Mouse (Mus musculus) E14TG2a.4 (cell line): ENCODE measurements around the gene Tent5c.
A peak's percentile ranks its signal among the peaks of the same experiment; 100 is the strongest.

Experiments used
- H3K27me3 ChIP-seq: 2 replicates; pipeline ENCODE4 v1.6.1; 2014; ENCODE audit warnings: low read length, control low read depth; ENCODE audit not compliant: insufficient read depth
- H3K36me3 ChIP-seq: 2 replicates; pipeline ENCODE4 v1.6.1; 2014; ENCODE audit warnings: low read length, control low read depth; ENCODE audit not compliant: insufficient read depth
- H3K4me1 ChIP-seq: replicated peaks from 2 replicates; pipeline ENCODE4 v1.6.1; 2014; ENCODE audit warnings: low read depth, low read length, control low read depth
- H3K4me3 ChIP-seq: replicated peaks from 2 replicates; pipeline ENCODE4 v1.5.1; 2014; ENCODE audit warnings: mild to moderate bottlenecking, low read length
- H3K9me3 ChIP-seq: 2 replicates; pipeline ENCODE4 v1.6.1; 2014; ENCODE audit warnings: low read length, control low read depth
- CTCF ChIP-seq: conservative IDR thresholded peaks from 2 replicates; pipeline ENCODE4 v1.5.1; 2014; ENCODE audit warnings: low read length
- NANOG ChIP-seq: IDR thresholded peaks from 2 replicates; pipeline ENCODE4 v1.6.1; 2014; ENCODE audit warnings: borderline replicate concordance, low read length, mixed read lengths
- POU5F1 ChIP-seq: IDR thresholded peaks from 2 replicates; pipeline ENCODE4 v1.6.1; 2014; ENCODE audit warnings: low read length, borderline replicate concordance

Gene Tent5c

GRCm38 (mm10) chr3:100522671-100523070, 33.5 kb upstream of the Tent5c start:
- Histone ChIP-seq H3K36me3 (no peaks in the 10 kb centered on the region), H3K4me1 (peaks cover 24% of the 10 kb centered on the region)
- no peak for TF ChIP-seq NANOG
- no peak for TF ChIP-seq CTCF
- no peak for TF ChIP-seq POU5F1

GRCm38 (mm10) chr3:100521626-100522025, 32.5 kb upstream of the Tent5c start:
- Histone ChIP-seq H3K36me3 (no peaks in the 10 kb centered on the region), H3K27me3 (no peaks in the 10 kb centered on the region), H3K4me1 (peaks cover 24% of the 10 kb centered on the region), H3K4me3 (no peak overlapping the region), H3K9me3 (no peaks in the 10 kb centered on the region)
- TF ChIP-seq CTCF (no peak), NANOG (no peak), POU5F1 (peak; percentile 98)

More at GRCm38 (mm10) chr3:100522671-100523070, 33.5 kb upstream of the Tent5c start:
- no peaks in the 10 kb centered on the region for H3K27me3 ChIP-seq
- no peak overlapping the region for H3K4me3 ChIP-seq
- H3K9me3 ChIP-seq, result no peaks in the 10 kb centered on the region

- H3K36me3 ChIP-seq, result no peaks in the 10 kb centered on the region
- TF ChIP-seq CTCF, result no peak
- no peak for TF ChIP-seq POU5F1
- TF ChIP-seq NANOG, result no peak
- H3K9me3 ChIP-seq, result peaks cover 1% of the 10 kb centered on the region; the same call in 1 of the 2 replicates
- peaks cover 1% of the 10 kb centered on the region; the same call in 1 of the 2 replicates for H3K4me1 ChIP-seq
- H3K27me3 ChIP-seq, result peaks cover 3% of the 10 kb centered on the region; the same call in 1 of the 2 replicates
- no peak overlapping the region for H3K4me3 ChIP-seq
These were observed 26.6 kb upstream of the Tent5c start for GRCm38 (mm10) chr3:100515754-100516141.

- Histone ChIP-seq H3K27me3 (peaks cover 3% of the 10 kb centered on the region; the same call in 1 of the 2 replicates), H3K4me3 (no peak overlapping the region), H3K36me3 (no peaks in the 10 kb centered on the region), H3K4me1 (no peaks in the 10 kb centered on the region), H3K9me3 (peaks cover 7% of the 10 kb centered on the region; the same call in 1 of the 2 replicates)
- TF ChIP-seq CTCF (no peak), NANOG (no peak), POU5F1 (no peak)
These were observed 26.1 kb upstream of the Tent5c start for GRCm38 (mm10) chr3:100515093-100515753.

- H3K36me3 ChIP-seq, result no peaks in the 10 kb centered on the region
- peaks cover 7% of the 10 kb centered on the region; the same call in 1 of the 2 replicates for H3K9me3 ChIP-seq
- H3K4me1 ChIP-seq, result no peaks in the 10 kb centered on the region
- H3K4me3 ChIP-seq, result no peak overlapping the region
- H3K27me3 ChIP-seq, result peaks cover 3% of the 10 kb centered on the region; the same call in 1 of the 2 replicates
- TF ChIP-seq CTCF, result no peak
- TF ChIP-seq POU5F1, result no peak
- TF ChIP-seq NANOG, result no peak
These were observed 18.1 kb upstream of the Tent5c start for GRCm38 (mm10) chr3:100507174-100507573.

- Histone ChIP-seq H3K4me1 (no peaks in the 10 kb centered on the region), H3K9me3 (peaks cover 7% of the 10 kb centered on the region; the same call in 1 of the 2 replicates), H3K27me3 (peaks cover 3% of the 10 kb centered on the region; the same call in 1 of the 2 replicates), H3K4me3 (no peak overlapping the region), H3K36me3 (no peaks in the 10 kb centered on the region)
- TF ChIP-seq CTCF (no peak), NANOG (no peak), POU5F1 (no peak)
These were observed 17.6 kb upstream of the Tent5c start for GRCm38 (mm10) chr3:100506715-100507114.

- TF ChIP-seq NANOG, result no peak
- no peak for TF ChIP-seq CTCF
- TF ChIP-seq POU5F1, result no peak
- Histone ChIP-seq H3K36me3 (no peaks in the 10 kb centered on the region), H3K4me1 (no peaks in the 10 kb centered on the region), H3K9me3 (peaks cover 16% of the 10 kb centered on the region), H3K4me3 (no peak overlapping the region), H3K27me3 (no peaks in the 10 kb centered on the region)
These were observed 14.8 kb upstream of the Tent5c start for GRCm38 (mm10) chr3:100503882-100504281.

- no peak overlapping the region for H3K4me3 ChIP-seq
- H3K27me3 ChIP-seq, result no peaks in the 10 kb centered on the region
- no peaks in the 10 kb centered on the region for H3K36me3 ChIP-seq
- no peaks in the 10 kb centered on the region for H3K4me1 ChIP-seq
- peaks cover 16% of the 10 kb centered on the region for H3K9me3 ChIP-seq
- no peak for TF ChIP-seq CTCF
- no peak for TF ChIP-seq NANOG
- no peak for TF ChIP-seq POU5F1
These were observed 13.4 kb upstream of the Tent5c start for GRCm38 (mm10) chr3:100502516-100502915.

GRCm38 (mm10) chr3:100501899-100502298, 12.8 kb upstream of the Tent5c start:
- Histone ChIP-seq H3K27me3 (no peaks in the 10 kb centered on the region), H3K9me3 (peaks cover 16% of the 10 kb centered on the region), H3K4me1 (no peaks in the 10 kb centered on the region), H3K36me3 (no peaks in the 10 kb centered on the region), H3K4me3 (no peak overlapping the region)
- TF ChIP-seq CTCF (no peak), POU5F1 (no peak), NANOG (no peak)
